In genomic region chr8:127089021-127089420, GRCm38 (mm10) we compare ENCODE assay signal across 17 mouse cellular contexts. TPM values are rescaled to one million over a fixed set of nuclear protein-coding genes. Genes with fewer than 3 reads are reported as not detected.
A peak's percentile ranks its signal among the peaks of the same experiment; 100 is the strongest.
DNase-seq lines count a peak whose midpoint lies in the region; ATAC-seq and TF ChIP-seq lines count a peak whose summit lies in the region.
"Had no signal": no experiment of that assay in that cellular context is flagged by ENCODE, and none has a peak within 500 bp of the region (broad histone marks: within the 10 kb centered on the region; RNA-seq: fewer than 3 reads in every experiment).

No protein-coding gene starts in this region.

- no peak overlapping the region for H3K9ac ChIP-seq in stomach, embryonic 14.5 days (replicated peaks; ENCODE audit: low read depth, low read length)
- no peak overlapping the region for H3K9ac ChIP-seq in stomach, postnatal 0 days (ENCODE audit: low read length)
- no peak overlapping the region for H3K9ac ChIP-seq in heart, embryonic 14.5 days (ENCODE audit: low read length)
- H3K9ac ChIP-seq: forebrain, embryonic 13.5 days; intestine, embryonic 15.5 days; liver, embryonic 15.5 days had no signal

- H3K36me3 ChIP-seq in stomach, embryonic 14.5 days (ENCODE audit: control insufficient read depth, insufficient read depth, low read length), result no peaks in the 10 kb centered on the region
- H3K36me3 ChIP-seq in stomach, postnatal 0 days (ENCODE audit: control insufficient read depth, insufficient read depth, low read length), result no peaks in the 10 kb centered on the region
- H3K36me3 ChIP-seq in heart, embryonic 14.5 days (ENCODE audit: control insufficient read depth, insufficient read depth, low read length), result no peaks in the 10 kb centered on the region
- H3K36me3 ChIP-seq: hindbrain, embryonic 10.5 days; intestine, embryonic 15.5 days; liver, embryonic 15.5 days had no signal

- no peak overlapping the region for H3K4me2 ChIP-seq in stomach, embryonic 14.5 days (replicated peaks; ENCODE audit: low read depth, low read length)
- no peak overlapping the region for H3K4me2 ChIP-seq in stomach, postnatal 0 days (replicated peaks; ENCODE audit: low read depth)
- 0 out of 2 replicates have a peak overlapping the region, but pooled peaks have one; percentile 11 for H3K4me2 ChIP-seq in heart, embryonic 14.5 days (ENCODE audit: low read length)
- H3K4me2 ChIP-seq: forebrain, embryonic 13.5 days; intestine, embryonic 15.5 days had no signal

- peak; percentile 37 for DNase-seq in kidney, adult 9 months
- no peak for DNase-seq in kidney, postnatal 4 days
- no peak for DNase-seq in stomach, postnatal 0 days (ENCODE audit: low spot score)
- no peak for DNase-seq in gastrocnemius, adult 18-20 months (ENCODE audit: low spot score)
- DNase-seq in frontal cortex, postnatal 36 days (ENCODE audit: low spot score in 2 of 2), result no peak
- DNase-seq: cerebellum, adult 9-10 months; lung, postnatal 14 days; right cerebral cortex, postnatal 14 days had no signal

- TF ChIP-seq CTCF in stomach, postnatal 0 days (IDR thresholded peaks at IDR 0.05; ENCODE audit: low read depth), result no peak

- H3K4me1 ChIP-seq in stomach, embryonic 14.5 days (ENCODE audit: control insufficient read depth, insufficient read depth, low read length), result peaks cover 56% of the 10 kb centered on the region
- H3K4me1 ChIP-seq in stomach, postnatal 0 days (replicated peaks; ENCODE audit: control insufficient read depth, insufficient read depth), result peaks cover 11% of the 10 kb centered on the region; the same call in 1 of the 2 replicates
- peaks cover 16 to 52% of the 10 kb centered on the region in 2 experiments for H3K4me1 ChIP-seq in heart, embryonic 14.5 days (ENCODE audit: control insufficient read depth in 2 of 2, insufficient read depth in 2 of 2, low read length in 2 of 2)

- no peak overlapping the region for H3K4me3 ChIP-seq in stomach, embryonic 14.5 days (ENCODE audit: low read depth, low read length)
- no peak overlapping the region for H3K4me3 ChIP-seq in stomach, postnatal 0 days (ENCODE audit: low read depth, low read length)
- no peak overlapping the region for H3K4me3 ChIP-seq in heart, embryonic 14.5 days (ENCODE audit: control insufficient read depth in 1 of 2, insufficient read depth in 1 of 2, low read depth in 1 of 2, low read length in 2 of 2)
- H3K4me3 ChIP-seq: forebrain, embryonic 13.5 days; hindbrain, embryonic 10.5 days; intestine, embryonic 15.5 days; layer of hippocampus, adult 2 months; left cerebral cortex, adult 2 months; liver, embryonic 15.5 days had no signal

- no peaks in the 10 kb centered on the region for H3K9me3 ChIP-seq in stomach, embryonic 14.5 days (ENCODE audit: control insufficient read depth, low read depth, low read length)
- H3K9me3 ChIP-seq in stomach, postnatal 0 days (ENCODE audit: control insufficient read depth, low read length), result no peaks in the 10 kb centered on the region
- H3K9me3 ChIP-seq in heart, embryonic 14.5 days (ENCODE audit: control insufficient read depth, low read length), result no peaks in the 10 kb centered on the region
- H3K9me3 ChIP-seq: forebrain, embryonic 13.5 days; hindbrain, embryonic 10.5 days; intestine, embryonic 15.5 days; liver, embryonic 15.5 days had no signal

- no peak for ATAC-seq in stomach, embryonic 14.5 days (ENCODE audit: insufficient number of reproducible peaks, insufficient read depth, low FRiP score, low read depth)
- ATAC-seq in stomach, postnatal 0 days (ENCODE audit: low FRiP score, low TSS enrichment), result no peak
- no peak for ATAC-seq in heart, embryonic 14.5 days (ENCODE audit: insufficient number of reproducible peaks, insufficient read depth, low FRiP score, low read depth)
- ATAC-seq: forebrain, embryonic 13.5 days had no signal

- TF ChIP-seq EP300 in stomach, postnatal 0 days (optimal IDR thresholded peaks at IDR 0.05), result no peak

- H3K27ac ChIP-seq in stomach, embryonic 14.5 days (ENCODE audit: low read length), result peak overlapping the region; percentile 6; the same call in 1 of the 2 replicates
- no peak overlapping the region for H3K27ac ChIP-seq in stomach, postnatal 0 days (replicated peaks)
- H3K27ac ChIP-seq in heart, embryonic 14.5 days (replicated peaks in 1 of 2; ENCODE audit: control insufficient read depth in 1 of 2, insufficient read depth in 1 of 2, low read depth in 2 of 2, low read length in 2 of 2), result no peak overlapping the region
- H3K27ac ChIP-seq: forebrain, embryonic 13.5 days; hindbrain, embryonic 10.5 days; intestine, embryonic 15.5 days; layer of hippocampus, adult 2 months; left cerebral cortex, adult 2 months; liver, embryonic 15.5 days had no signal

- no peaks in the 10 kb centered on the region for H3K27me3 ChIP-seq in stomach, embryonic 14.5 days (ENCODE audit: control insufficient read depth, insufficient read depth, low read length)
- H3K27me3 ChIP-seq in stomach, postnatal 0 days (ENCODE audit: control insufficient read depth, insufficient read depth, low read length), result no peaks in the 10 kb centered on the region
- H3K27me3 ChIP-seq in heart, embryonic 14.5 days (ENCODE audit: control insufficient read depth, insufficient read depth, low read length), result no peaks in the 10 kb centered on the region
- H3K27me3 ChIP-seq: forebrain, embryonic 13.5 days; intestine, embryonic 15.5 days had no signal

- 35% methylated on average over 8 of the region's 8 CpGs for WGBS in stomach, embryonic 14.5 days
- 43% methylated on average over 8 of the region's 8 CpGs for WGBS in stomach, postnatal 0 days
- WGBS in heart, embryonic 14.5 days, result 37% methylated on average over 8 of the region's 8 CpGs

RNA-seq across cellular contexts. Expression of gene Pard3, which starts 25.3 kb away (rescaled TPM):
- 37.9 and 40.8 TPM in 2 replicates for polyA plus RNA-seq in stomach, embryonic 14.5 days (2014; fragmentation: Nextera tagmentation; extraction: Ambion mirVana)
- polyA plus RNA-seq in stomach, postnatal 0 days (2015; fragmentation: Nextera tagmentation; extraction: Ambion mirVana), result 30.0 and 33.2 TPM in 2 replicates
- 21.2 and 23.4 TPM in 2 replicates for polyA plus RNA-seq in heart, embryonic 14.5 days (2014; fragmentation: Nextera tagmentation; extraction: Ambion mirVana)
- total RNA-seq in gastrocnemius, adult 18-20 months (2021), result 10 to 100 TPM; 27.7 to 28.5 TPM
- total RNA-seq: megakaryocyte-erythroid progenitor cell, adult 5-6 weeks had no signal
